Mouse (Mus musculus): ENCODE measurements at regions not wholly inside any gene's neighbourhood (a gene's known extent, or its start where the extent isn't known, plus 50 kb on each side); places are given as distances from the start of the nearest gene placed in this dataset.

GRCm38 (mm10) chr4:127534411-127534810, 176.4 kb upstream of the Gjb5 start:
- Histone ChIP-seq H3K27me3 (replicated peaks; ENCODE audit: control insufficient read depth, insufficient read depth, low read length) (no peaks in the 10 kb centered on the region), H3K9me3 (ENCODE audit: control insufficient read depth, low read length) (peaks cover 5% of the 10 kb centered on the region), H3K36me3 (ENCODE audit: control insufficient read depth, insufficient read depth) (no peaks in the 10 kb centered on the region), H3K4me3 (replicated peaks; ENCODE audit: low read length) (no peak overlapping the region), H3K4me1 (replicated peaks; ENCODE audit: control insufficient read depth, insufficient read depth, low read length) (no peaks in the 10 kb centered on the region), H3K4me2 (ENCODE audit: low read length) (no peak overlapping the region), H3K9ac (replicated peaks; ENCODE audit: low read depth, low read length) (no peak overlapping the region), H3K27ac (ENCODE audit: low read length) (no peak overlapping the region)
- ATAC-seq: no peak
- 99% methylated on average over 3 of the region's 3 CpGs for WGBS

- H3K27ac ChIP-seq (ENCODE audit: low read length): no peak overlapping the region
- WGBS: 53% methylated on average over 4 of the region's 4 CpGs
- ATAC-seq: no peak
- H3K4me2 ChIP-seq (ENCODE audit: low read length): no peak overlapping the region
- peaks cover 5% of the 10 kb centered on the region for H3K9me3 ChIP-seq (ENCODE audit: control insufficient read depth, low read length)
- no peaks in the 10 kb centered on the region for H3K27me3 ChIP-seq (replicated peaks; ENCODE audit: control insufficient read depth, insufficient read depth, low read length)
- H3K36me3 ChIP-seq (ENCODE audit: control insufficient read depth, insufficient read depth): no peaks in the 10 kb centered on the region
- H3K9ac ChIP-seq (replicated peaks; ENCODE audit: low read depth, low read length): no peak overlapping the region
- no peaks in the 10 kb centered on the region for H3K4me1 ChIP-seq (replicated peaks; ENCODE audit: control insufficient read depth, insufficient read depth, low read length)
- no peak overlapping the region for H3K4me3 ChIP-seq (replicated peaks; ENCODE audit: low read length)
Measured at GRCm38 (mm10) chr4:127533726-127534125, 175.7 kb upstream of the Gjb5 start.

DNA sequence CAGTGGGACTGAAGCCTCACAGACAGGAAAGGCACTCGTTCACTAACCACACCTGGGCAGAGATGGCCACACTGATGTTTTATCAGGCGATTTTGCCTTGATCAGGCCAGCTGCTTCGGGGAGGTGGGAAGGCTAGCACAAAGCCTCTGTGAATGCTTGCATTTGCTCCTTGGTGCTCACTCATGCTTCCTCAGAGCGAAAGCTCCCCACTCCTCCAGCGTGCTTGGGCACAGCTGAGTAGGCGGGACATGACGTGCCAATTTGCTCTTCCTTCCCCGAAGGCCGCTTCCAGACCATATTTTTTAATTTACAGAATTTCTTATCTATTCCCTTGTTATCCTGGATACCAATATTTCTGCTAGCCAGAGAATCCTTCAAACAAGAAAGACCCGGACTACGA, 172.8 kb upstream of the Gjb5 start:
- Histone ChIP-seq H3K9me3 (ENCODE audit: control insufficient read depth, low read length) (peaks cover 5% of the 10 kb centered on the region), H3K4me2 (ENCODE audit: low read length) (no peak overlapping the region), H3K36me3 (ENCODE audit: control insufficient read depth, insufficient read depth) (no peaks in the 10 kb centered on the region), H3K4me3 (replicated peaks; ENCODE audit: low read length) (no peak overlapping the region), H3K4me1 (replicated peaks; ENCODE audit: control insufficient read depth, insufficient read depth, low read length) (no peaks in the 10 kb centered on the region), H3K9ac (replicated peaks; ENCODE audit: low read depth, low read length) (no peak overlapping the region), H3K27me3 (replicated peaks; ENCODE audit: control insufficient read depth, insufficient read depth, low read length) (no peaks in the 10 kb centered on the region), H3K27ac (ENCODE audit: low read length) (no peak overlapping the region)
- WGBS: 92% methylated on average over 11 of the region's 11 CpGs
- no peak for ATAC-seq

DNA sequence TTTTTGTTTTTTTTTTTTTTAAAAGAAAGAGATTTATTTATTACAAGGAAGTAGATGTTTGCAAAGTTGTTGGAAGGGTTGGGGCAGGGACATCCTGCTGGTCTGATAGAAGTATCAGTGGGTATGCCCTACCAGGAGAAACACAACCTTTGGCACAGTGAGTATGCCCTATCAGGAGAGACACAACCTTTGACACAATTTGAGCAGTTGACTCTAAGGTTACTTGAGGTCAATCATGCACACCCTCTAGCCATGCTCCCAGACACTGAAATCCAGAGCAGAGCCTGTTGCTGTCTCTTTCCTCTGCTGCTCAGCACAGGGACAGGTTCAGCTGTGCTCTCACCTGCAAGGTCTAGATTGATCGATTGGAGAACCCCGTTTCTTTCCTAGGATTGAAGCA, 164.2 kb upstream of the Gjb5 start:
- 94% methylated on average over 2 of the region's 2 CpGs for WGBS
- no peak overlapping the region for H3K4me2 ChIP-seq (ENCODE audit: low read length)
- H3K9ac ChIP-seq (replicated peaks; ENCODE audit: low read depth, low read length): no peak overlapping the region
- H3K27me3 ChIP-seq (replicated peaks; ENCODE audit: control insufficient read depth, insufficient read depth, low read length): no peaks in the 10 kb centered on the region
- H3K9me3 ChIP-seq (ENCODE audit: control insufficient read depth, low read length): no peaks in the 10 kb centered on the region
- H3K27ac ChIP-seq (ENCODE audit: low read length): no peak overlapping the region
- no peak for ATAC-seq
- no peaks in the 10 kb centered on the region for H3K36me3 ChIP-seq (ENCODE audit: control insufficient read depth, insufficient read depth)
- H3K4me3 ChIP-seq (replicated peaks; ENCODE audit: low read length): no peak overlapping the region
- H3K4me1 ChIP-seq (replicated peaks; ENCODE audit: control insufficient read depth, insufficient read depth, low read length): no peaks in the 10 kb centered on the region

- Histone ChIP-seq H3K4me1 (replicated peaks; ENCODE audit: control insufficient read depth, insufficient read depth, low read length) (no peaks in the 10 kb centered on the region), H3K27ac (ENCODE audit: low read length) (no peak overlapping the region), H3K4me3 (replicated peaks; ENCODE audit: low read length) (no peak overlapping the region), H3K36me3 (ENCODE audit: control insufficient read depth, insufficient read depth) (no peaks in the 10 kb centered on the region), H3K9ac (replicated peaks; ENCODE audit: low read depth, low read length) (no peak overlapping the region), H3K4me2 (ENCODE audit: low read length) (no peak overlapping the region), H3K27me3 (replicated peaks; ENCODE audit: control insufficient read depth, insufficient read depth, low read length) (no peaks in the 10 kb centered on the region), H3K9me3 (ENCODE audit: control insufficient read depth, low read length) (no peaks in the 10 kb centered on the region)
- 89% methylated on average over 1 of the region's 1 CpGs for WGBS
- no peak for ATAC-seq
Measured at GRCm38 (mm10) chr4:127517978-127518377, 160.0 kb upstream of the Gjb5 start.

GRCm38 (mm10) chr4:127517539-127517938, 159.6 kb upstream of the Gjb5 start:
- no peaks in the 10 kb centered on the region for H3K4me1 ChIP-seq (replicated peaks; ENCODE audit: control insufficient read depth, insufficient read depth, low read length)
- H3K36me3 ChIP-seq (ENCODE audit: control insufficient read depth, insufficient read depth): no peaks in the 10 kb centered on the region
- no peak overlapping the region for H3K27ac ChIP-seq (ENCODE audit: low read length)
- WGBS: 83% methylated on average over 7 of the region's 7 CpGs
- no peak overlapping the region for H3K4me3 ChIP-seq (replicated peaks; ENCODE audit: low read length)
- no peak for ATAC-seq
- H3K27me3 ChIP-seq (replicated peaks; ENCODE audit: control insufficient read depth, insufficient read depth, low read length): no peaks in the 10 kb centered on the region
- H3K4me2 ChIP-seq (ENCODE audit: low read length): no peak overlapping the region
- H3K9ac ChIP-seq (replicated peaks; ENCODE audit: low read depth, low read length): no peak overlapping the region
- no peaks in the 10 kb centered on the region for H3K9me3 ChIP-seq (ENCODE audit: control insufficient read depth, low read length)

DNA sequence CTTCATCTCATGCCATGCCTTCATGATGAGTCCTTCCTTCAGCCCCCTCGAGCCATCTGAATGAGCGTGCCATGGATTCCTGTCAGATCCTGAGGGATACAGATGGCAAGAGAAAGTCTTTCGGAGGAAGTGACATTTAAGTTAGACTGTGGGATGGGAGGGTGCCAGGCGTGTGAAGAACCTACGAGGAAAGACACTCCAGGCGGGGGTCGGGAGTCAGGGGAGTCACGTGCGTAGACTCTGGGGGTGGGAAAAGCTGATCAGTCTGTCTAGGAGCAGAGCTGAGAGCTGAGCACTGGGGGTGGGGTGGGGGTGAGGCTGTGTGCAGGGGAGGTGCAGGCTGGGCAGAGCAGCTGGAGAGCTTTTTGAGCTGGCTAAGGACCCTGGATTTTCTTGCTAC, 152.0 kb upstream of the Gjb5 start:
- Histone ChIP-seq H3K4me1 (replicated peaks; ENCODE audit: control insufficient read depth, insufficient read depth, low read length) (no peaks in the 10 kb centered on the region), H3K36me3 (ENCODE audit: control insufficient read depth, insufficient read depth) (no peaks in the 10 kb centered on the region), H3K27me3 (replicated peaks; ENCODE audit: control insufficient read depth, insufficient read depth, low read length) (no peaks in the 10 kb centered on the region), H3K4me3 (replicated peaks; ENCODE audit: low read length) (no peak overlapping the region), H3K4me2 (ENCODE audit: low read length) (no peak overlapping the region), H3K9ac (replicated peaks; ENCODE audit: low read depth, low read length) (no peak overlapping the region), H3K9me3 (ENCODE audit: control insufficient read depth, low read length) (no peaks in the 10 kb centered on the region), H3K27ac (ENCODE audit: low read length) (no peak overlapping the region)
- WGBS: 83% methylated on average over 9 of the region's 9 CpGs
- no peak for ATAC-seq

- H3K9me3 ChIP-seq (ENCODE audit: control insufficient read depth, low read length): no peaks in the 10 kb centered on the region
- ATAC-seq: no peak
- H3K27ac ChIP-seq (ENCODE audit: low read length): no peak overlapping the region
- H3K4me2 ChIP-seq (ENCODE audit: low read length): no peak overlapping the region
- no peak overlapping the region for H3K9ac ChIP-seq (replicated peaks; ENCODE audit: low read depth, low read length)
- no peaks in the 10 kb centered on the region for H3K27me3 ChIP-seq (replicated peaks; ENCODE audit: control insufficient read depth, insufficient read depth, low read length)
- no peaks in the 10 kb centered on the region for H3K36me3 ChIP-seq (ENCODE audit: control insufficient read depth, insufficient read depth)
- 29% methylated on average over 6 of the region's 6 CpGs for WGBS
- H3K4me3 ChIP-seq (replicated peaks; ENCODE audit: low read length): no peak overlapping the region
- H3K4me1 ChIP-seq (replicated peaks; ENCODE audit: control insufficient read depth, insufficient read depth, low read length): no peaks in the 10 kb centered on the region
Measured at GRCm38 (mm10) chr4:127502621-127503020, 144.6 kb upstream of the Gjb5 start.

- no peak overlapping the region for H3K4me2 ChIP-seq (ENCODE audit: low read length)
- no peak overlapping the region for H3K9ac ChIP-seq (replicated peaks; ENCODE audit: low read depth, low read length)
- H3K27ac ChIP-seq (ENCODE audit: low read length): no peak overlapping the region
- H3K9me3 ChIP-seq (ENCODE audit: control insufficient read depth, low read length): no peaks in the 10 kb centered on the region
- H3K4me1 ChIP-seq (replicated peaks; ENCODE audit: control insufficient read depth, insufficient read depth, low read length): no peaks in the 10 kb centered on the region
- ATAC-seq: no peak
- 95% methylated on average over 7 of the region's 7 CpGs for WGBS
- no peaks in the 10 kb centered on the region for H3K36me3 ChIP-seq (ENCODE audit: control insufficient read depth, insufficient read depth)
- H3K27me3 ChIP-seq (replicated peaks; ENCODE audit: control insufficient read depth, insufficient read depth, low read length): no peaks in the 10 kb centered on the region
- H3K4me3 ChIP-seq (replicated peaks; ENCODE audit: low read length): no peak overlapping the region
Measured at GRCm38 (mm10) chr4:127501881-127502280, 143.9 kb upstream of the Gjb5 start.

- no peak overlapping the region for H3K4me3 ChIP-seq (replicated peaks; ENCODE audit: low read length)
- H3K27me3 ChIP-seq (replicated peaks; ENCODE audit: control insufficient read depth, insufficient read depth, low read length): no peaks in the 10 kb centered on the region
- no peak for ATAC-seq
- no peaks in the 10 kb centered on the region for H3K4me1 ChIP-seq (replicated peaks; ENCODE audit: control insufficient read depth, insufficient read depth, low read length)
- 45% methylated on average over 10 of the region's 10 CpGs for WGBS
- no peaks in the 10 kb centered on the region for H3K36me3 ChIP-seq (ENCODE audit: control insufficient read depth, insufficient read depth)
- H3K9me3 ChIP-seq (ENCODE audit: control insufficient read depth, low read length): no peaks in the 10 kb centered on the region
- no peak overlapping the region for H3K27ac ChIP-seq (ENCODE audit: low read length)
- H3K4me2 ChIP-seq (ENCODE audit: low read length): no peak overlapping the region
- no peak overlapping the region for H3K9ac ChIP-seq (replicated peaks; ENCODE audit: low read depth, low read length)
Measured at GRCm38 (mm10) chr4:127487016-127487780, 129.2 kb upstream of the Gjb5 start.

All from forebrain, embryonic 16.5 days (tissue).